Mouse (Mus musculus): ENCODE measurements around the gene Lama1.
"Not testable (repeated sequence)": the region's sequence is repeated elsewhere in the genome, so short reads cannot be mapped to it uniquely, and the experiment has no call there.

Lama1 gene

GRCm38 (mm10) chr17:67722055-67722454 is 25.0 kb downstream of the Lama1 start:
- DNase-seq (ENCODE audit: low read depth): no peak

GRCm38 (mm10) chr17:67722578-67722977 is 25.5 kb downstream of the Lama1 start:
- no peak for DNase-seq (ENCODE audit: low read depth)

GRCm38 (mm10) chr17:67723175-67724067 is 26.4 kb downstream of the Lama1 start:
- DNase-seq (ENCODE audit: low read depth): no peak

GRCm38 (mm10) chr17:67726601-67727000 is 29.5 kb downstream of the Lama1 start:
- DNase-seq (ENCODE audit: low read depth): no peak

GRCm38 (mm10) chr17:67728751-67729150 is 31.7 kb downstream of the Lama1 start:
- DNase-seq (ENCODE audit: low read depth): no peak

GRCm38 (mm10) chr17:67731096-67731495 is 34.0 kb downstream of the Lama1 start:
- no peak for DNase-seq (ENCODE audit: low read depth)

GRCm38 (mm10) chr17:67731964-67732363 is 34.9 kb downstream of the Lama1 start:
- DNase-seq (ENCODE audit: low read depth): peak; percentile 10

- DNase-seq (ENCODE audit: low read depth): no peak
Measured at GRCm38 (mm10) chr17:67733516-67733915, 36.5 kb downstream of the Lama1 start.

- no peak for DNase-seq (ENCODE audit: low read depth)
Measured at GRCm38 (mm10) chr17:67735722-67736121, 38.7 kb downstream of the Lama1 start.

- DNase-seq (ENCODE audit: low read depth): not testable (repeated sequence)
Measured at GRCm38 (mm10) chr17:67741229-67741628, 44.2 kb downstream of the Lama1 start.

- no peak for DNase-seq (ENCODE audit: low read depth)
Measured at GRCm38 (mm10) chr17:67764167-67764871, 67.3 kb downstream of the Lama1 start.

GRCm38 (mm10) chr17:67773608-67774007 is 76.5 kb downstream of the Lama1 start:
- no peak for DNase-seq (ENCODE audit: low read depth)

GRCm38 (mm10) chr17:67776764-67777163 is 79.7 kb downstream of the Lama1 start:
- DNase-seq (ENCODE audit: low read depth): no peak

GRCm38 (mm10) chr17:67779812-67780211 is 82.8 kb downstream of the Lama1 start:
- peak; percentile 9 for DNase-seq (ENCODE audit: low read depth)

GRCm38 (mm10) chr17:67791091-67791490 is 94.0 kb downstream of the Lama1 start:
- DNase-seq (ENCODE audit: low read depth): no peak

- DNase-seq (ENCODE audit: low read depth): no peak
Measured at GRCm38 (mm10) chr17:67809171-67809570, 112.1 kb downstream of the Lama1 start.

- DNase-seq (ENCODE audit: low read depth): no peak
Measured at GRCm38 (mm10) chr17:67813666-67814065, 116.6 kb downstream of the Lama1 start.

GRCm38 (mm10) chr17:67815720-67816119 is 118.7 kb downstream of the Lama1 start:
- no peak for DNase-seq (ENCODE audit: low read depth)

- DNase-seq (ENCODE audit: low read depth): no peak
Measured at GRCm38 (mm10) chr17:67816916-67817315, 119.9 kb downstream of the Lama1 start.

- no peak for DNase-seq (ENCODE audit: low read depth)
Measured at GRCm38 (mm10) chr17:67827431-67827830, 130.4 kb downstream of the Lama1 start.

- DNase-seq (ENCODE audit: low read depth): no peak
Measured at GRCm38 (mm10) chr17:67836146-67836895, 139.3 kb downstream of the Lama1 start.

GRCm38 (mm10) chr17:67837351-67838090 is 140.5 kb downstream of the Lama1 start:
- DNase-seq (ENCODE audit: low read depth): peak; percentile 34

All from fibroblast of lung, adult 2 months (primary cell).